Mouse (Mus musculus) left cerebral cortex, adult 9 months (tissue): ENCODE results near the gene Hoxa1.

Experiments
- DNase-seq, 2 experiments: peaks; one replicate each; pipeline ENCODE4 v3.0.0; 2022; ENCODE audit warnings: low spot score in 2 of 2

Gene Hoxa1

DNA sequence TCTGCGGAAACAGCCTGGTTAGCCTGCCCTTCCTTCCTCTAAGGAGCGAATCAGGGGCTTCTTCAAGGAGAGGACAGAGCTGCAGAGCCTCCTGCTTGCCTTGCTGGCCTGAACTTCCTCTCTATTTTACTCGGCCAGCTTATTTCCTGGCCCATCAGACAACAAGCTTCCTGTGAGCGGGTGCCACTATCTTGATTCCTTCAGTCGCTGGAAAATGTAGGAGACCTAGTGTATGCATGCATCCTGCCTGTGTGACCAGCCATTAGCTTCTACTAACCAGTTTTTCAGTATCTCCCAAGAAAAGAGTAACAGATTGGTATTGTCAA lies 12.7 kb upstream of the Hoxa1 start:
- DNase-seq, result no peak

DNA sequence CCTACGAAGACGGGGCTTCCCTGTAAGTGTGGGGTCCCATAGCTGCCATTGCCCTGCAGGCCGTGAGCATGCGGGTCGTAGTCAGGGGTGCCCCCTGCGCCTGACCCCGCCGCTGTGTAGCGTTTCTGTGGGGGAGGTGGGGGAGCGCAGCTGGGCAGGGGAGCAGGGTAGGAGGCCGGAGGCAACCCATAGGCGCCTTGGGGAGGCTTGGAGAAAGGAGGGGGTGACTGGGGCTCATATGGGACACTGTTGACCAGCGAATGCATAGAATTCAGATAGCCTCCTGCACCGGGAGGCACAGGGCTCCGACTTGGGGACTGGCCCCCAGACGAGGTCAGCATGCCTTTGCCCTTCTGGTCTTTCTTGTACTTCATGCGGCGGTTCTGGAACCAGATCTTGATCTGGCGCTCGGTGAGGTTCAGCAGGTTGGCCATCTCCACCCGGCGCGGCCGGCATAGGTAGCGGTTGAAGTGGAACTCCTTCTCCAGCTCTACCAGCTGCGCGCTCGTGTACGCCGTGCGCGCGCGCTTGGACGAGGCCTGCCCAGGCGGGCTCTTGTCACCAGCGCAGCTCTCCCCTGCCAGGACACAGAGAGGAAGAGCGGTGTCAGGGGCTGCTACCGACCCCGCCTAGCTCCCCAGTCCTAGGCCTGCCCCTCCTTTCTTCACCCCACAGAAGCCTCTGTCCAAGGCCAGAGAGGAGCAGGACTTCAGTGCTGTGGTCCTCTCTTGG lies 12.2 kb upstream of the Hoxa1 start:
- no peak for DNase-seq

DNA sequence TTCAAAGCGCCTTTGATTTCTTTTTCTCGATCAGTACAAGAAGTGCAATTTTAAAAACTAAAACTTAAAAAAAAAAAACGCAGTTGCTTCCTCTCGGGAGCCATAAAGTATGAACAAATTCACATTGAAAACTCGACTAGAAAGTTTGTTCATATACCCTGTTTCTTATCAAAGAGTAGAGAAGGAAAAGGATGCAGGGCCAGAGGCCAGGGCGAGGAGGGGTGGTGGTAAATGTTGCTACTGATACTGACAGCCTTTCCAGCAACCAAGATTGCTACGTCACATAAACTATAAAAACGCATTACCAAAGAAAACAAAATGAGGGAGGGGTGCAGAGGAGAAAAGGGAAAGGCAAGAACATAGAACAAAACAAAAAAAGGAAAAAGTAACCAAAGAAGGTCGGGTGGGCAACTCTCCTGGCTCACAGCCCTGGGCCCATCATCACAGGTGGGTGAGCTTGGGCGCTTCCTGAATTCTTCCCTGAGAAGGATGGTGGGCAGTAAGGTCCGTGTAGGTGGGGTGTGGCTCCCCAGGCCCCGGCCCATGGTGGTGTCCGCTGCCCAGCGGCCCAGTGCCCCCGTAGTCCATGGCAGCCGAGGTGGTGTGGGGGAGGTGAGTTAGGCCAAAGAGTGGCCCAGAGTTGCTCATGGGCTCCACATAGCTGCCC lies 11.5 kb upstream of the Hoxa1 start:
- no peak for DNase-seq

DNA sequence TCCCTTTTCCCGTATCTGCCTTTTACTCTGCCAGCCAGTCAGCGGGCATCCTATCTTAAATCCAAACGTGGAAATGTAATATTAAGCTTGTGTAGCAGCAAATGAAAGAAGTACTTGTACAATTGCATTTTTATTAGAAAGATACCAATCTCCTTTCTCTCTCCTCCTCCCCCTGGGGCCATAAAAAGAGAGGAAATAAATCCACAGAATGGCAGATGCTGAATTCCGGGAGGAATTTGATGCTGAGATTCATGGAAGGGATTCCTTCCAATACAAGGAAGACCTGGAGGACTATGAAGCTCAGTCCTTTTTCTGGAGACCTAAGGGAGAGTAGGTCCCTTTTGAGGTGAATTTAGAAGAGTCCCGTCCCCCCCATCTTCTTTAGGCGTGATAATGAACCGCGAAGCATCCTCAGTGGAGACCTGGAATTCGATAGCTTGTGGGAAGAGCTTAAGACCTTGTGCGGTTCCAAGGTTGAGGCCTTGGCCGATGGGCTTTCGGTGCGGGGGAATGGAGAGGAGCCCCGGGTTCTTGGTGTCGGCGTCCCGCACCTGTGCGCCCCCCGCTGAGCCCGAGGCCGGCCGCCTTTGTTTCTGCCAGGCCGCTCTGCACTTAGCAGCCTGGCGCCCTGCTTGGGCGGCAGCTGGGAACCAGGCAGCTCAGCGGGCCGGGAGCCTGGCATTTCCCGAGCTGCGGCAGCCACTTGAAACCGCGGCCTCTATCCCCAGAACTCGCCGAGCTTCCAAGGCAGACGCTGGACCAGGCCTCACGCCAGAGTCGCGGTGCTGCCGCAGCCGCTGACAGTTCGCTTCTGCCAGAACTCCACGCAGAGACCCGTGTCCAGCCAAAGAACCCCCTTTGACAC lies 10.3 kb upstream of the Hoxa1 start:
- no peak for DNase-seq

DNA sequence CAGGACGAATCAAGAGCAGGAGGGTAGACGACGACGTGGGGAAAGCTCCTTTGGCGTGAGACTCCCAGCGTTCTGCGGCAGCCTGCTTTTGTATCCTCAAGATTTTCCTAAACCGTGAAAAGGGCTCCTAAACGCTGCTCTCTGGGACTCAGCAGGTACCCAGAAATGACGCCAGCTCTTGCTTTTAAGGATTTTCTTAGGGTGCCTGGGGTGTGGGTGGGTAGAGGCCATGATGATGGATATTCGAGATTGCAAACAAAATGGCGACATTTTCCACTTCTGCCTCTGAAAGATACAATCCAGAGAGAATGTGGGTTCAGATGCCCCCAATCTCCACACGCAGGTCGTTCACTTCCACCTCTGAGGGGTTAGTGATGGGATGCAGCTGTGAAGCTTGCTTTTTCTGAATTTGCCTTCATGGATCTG lies 9.6 kb upstream of the Hoxa1 start:
- no peak for DNase-seq

DNA sequence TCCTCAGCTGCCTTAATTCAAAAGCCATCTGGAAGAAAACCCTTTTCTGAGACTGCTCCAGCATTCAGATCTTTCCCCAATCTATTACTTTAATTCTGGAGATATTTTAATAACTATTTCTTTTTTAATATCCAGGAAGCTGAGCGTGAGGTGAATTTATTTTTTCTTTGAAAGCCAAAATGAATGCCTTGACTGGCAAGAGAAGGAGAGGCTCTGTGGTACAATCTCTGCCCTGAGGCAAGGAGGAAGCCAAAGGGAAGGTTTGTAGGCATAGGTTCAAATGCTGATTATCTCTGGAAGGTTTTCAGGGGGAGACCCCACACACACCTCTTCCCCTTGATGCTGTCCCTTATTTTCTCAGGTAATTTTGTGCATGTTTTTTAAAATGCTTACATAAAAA lies 9.1 kb upstream of the Hoxa1 start:
- no peak for DNase-seq

DNA sequence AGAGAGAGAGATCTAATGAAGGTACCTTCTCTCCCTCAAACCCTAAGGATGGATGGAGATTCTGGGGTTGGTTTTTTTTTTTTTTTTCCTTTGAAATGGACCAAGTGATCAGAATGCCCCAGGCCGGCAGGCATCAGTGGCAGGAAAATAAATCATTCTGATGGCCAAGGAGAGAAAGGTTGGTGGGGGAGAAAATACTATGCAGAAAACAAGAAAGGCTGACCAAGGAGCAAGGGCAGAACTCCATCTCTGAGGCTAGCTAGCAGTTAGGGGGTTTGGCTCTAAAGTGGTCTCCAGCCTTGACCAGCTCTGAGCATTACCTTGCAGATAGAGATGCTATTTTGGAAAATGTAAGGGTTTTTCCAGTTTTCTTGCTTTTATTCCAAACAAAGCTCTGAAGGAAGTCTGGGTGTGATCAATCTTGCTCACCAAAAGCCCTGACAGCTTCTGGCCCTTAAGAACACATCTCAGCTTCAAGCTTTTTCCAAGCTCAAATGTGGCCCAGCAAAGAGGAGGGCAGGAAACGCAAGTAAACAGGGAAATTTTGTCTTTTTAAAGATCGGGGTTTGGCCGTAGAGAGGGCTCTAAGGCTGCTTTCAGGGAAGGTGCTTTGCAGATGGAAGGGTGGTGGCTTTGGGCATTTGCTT lies 8.4 kb upstream of the Hoxa1 start:
- no peak for DNase-seq

DNA sequence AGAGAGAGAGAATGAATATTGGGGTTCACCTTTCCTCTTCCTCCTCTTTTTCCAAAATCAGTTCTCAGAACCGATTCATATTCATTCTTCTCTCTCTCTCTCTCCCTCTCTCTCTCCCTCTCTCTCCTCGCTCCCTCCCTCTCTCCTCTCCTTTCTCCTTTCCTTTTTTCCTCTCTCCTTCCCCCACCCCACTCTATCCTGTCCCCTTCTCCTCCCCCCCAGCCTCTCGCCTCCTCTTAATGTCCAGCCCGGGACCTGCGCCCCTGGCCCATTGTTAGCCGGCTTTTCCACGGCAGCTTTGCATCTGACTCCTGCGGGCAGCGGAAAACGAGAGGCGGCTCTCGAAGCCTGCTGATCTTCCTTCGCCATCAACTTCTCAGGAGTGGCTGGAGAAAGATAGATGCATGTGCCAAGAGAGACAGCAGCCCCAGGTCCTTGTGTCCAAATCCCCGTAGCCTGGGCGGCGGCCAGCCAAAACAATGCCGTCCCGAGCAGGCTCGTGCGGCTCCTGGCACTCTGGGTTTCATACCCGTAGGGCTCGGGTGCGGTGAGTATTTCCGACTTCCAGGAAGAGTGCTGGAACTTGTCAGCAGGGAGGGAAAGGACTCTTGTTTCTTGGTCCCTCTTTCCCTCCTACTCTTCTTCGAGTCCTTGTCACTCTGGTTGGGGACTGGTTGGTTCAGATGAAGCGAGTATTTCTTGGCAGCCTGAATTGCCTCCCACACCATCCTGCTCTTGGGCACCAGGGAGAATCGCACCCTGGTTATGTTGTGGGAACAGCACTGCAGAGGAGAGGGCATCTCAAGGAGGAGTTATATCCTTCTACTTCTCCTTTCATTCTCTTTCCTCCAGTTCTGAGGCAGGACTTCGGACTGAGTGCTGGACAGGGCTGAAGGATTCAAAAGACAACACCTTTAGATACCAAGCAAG lies 7.6 kb upstream of the Hoxa1 start:
- DNase-seq, result no peak

DNA sequence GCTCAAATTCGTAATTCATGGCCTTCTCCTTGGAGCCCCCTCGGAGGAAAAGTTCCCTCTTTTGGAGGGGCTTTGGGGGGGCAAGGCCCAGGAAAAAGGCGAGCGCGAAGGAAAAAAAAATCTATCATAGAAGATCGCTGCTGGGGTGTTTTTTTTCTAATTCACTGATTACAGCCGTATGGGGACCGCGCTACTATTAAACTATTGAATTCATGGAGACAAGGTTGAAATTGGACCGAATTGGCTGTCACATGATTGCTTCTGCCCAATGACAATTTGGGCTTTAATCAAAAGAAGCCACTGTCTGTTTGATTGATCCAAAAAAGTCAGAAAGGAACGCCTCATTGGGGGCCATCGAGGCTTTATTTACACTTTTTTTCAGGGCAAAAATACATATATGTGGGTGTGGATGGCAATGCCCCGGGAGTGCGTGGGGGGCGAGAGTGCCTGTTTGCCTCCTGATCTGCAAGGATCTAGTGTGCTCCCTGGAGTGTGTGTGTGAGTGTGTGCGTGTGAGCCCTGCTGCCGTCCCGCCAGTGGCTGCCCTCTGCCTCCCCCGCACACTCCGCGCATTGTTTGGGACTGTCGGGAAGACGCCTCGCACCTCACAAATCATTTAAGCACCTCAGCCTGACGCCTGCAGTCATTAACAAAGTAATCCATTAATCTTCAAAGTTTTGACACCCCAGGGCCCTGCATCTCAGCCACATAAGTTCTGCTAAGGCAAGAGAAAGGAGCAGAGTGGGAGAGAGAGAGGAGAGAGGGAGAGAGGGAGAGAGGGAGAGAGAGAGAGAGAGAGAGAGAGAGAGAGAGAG lies 6.7 kb upstream of the Hoxa1 start, which contains the start of gene Hoxa2:
Gene Hoxa2, minus strand, starts transcription at position 206 of the 815 bp plus-strand sequence.
- DNase-seq, result no peak

DNA sequence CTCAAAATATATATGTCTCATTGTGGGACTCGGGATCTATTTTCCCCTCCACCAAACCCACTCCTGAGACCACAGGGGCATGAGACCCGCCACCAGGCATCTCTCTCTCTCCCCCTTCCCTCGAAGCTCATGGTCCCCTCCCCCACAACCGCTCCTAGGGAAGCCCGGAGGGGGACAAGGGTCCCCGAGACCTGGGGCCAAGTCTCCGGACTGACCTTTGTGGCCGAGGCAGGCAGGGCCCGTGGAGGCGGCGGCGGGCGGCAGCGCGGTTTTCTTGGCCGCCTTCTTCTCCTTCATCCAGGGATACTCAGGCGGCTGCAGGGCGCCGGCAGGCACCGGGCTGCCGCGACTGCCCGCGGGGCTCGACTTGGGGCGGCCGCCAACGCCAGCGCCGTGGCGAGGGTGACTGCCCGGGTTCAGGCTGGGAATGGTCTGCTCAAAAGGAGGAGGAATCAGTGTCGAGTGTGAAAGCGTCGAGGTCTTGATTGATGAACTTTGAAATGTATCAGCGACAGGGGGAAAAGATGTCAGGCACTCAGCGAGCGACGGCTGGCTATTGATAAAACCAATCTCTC lies 6.0 kb upstream of the Hoxa1 start:
- DNase-seq, result no peak

DNA sequence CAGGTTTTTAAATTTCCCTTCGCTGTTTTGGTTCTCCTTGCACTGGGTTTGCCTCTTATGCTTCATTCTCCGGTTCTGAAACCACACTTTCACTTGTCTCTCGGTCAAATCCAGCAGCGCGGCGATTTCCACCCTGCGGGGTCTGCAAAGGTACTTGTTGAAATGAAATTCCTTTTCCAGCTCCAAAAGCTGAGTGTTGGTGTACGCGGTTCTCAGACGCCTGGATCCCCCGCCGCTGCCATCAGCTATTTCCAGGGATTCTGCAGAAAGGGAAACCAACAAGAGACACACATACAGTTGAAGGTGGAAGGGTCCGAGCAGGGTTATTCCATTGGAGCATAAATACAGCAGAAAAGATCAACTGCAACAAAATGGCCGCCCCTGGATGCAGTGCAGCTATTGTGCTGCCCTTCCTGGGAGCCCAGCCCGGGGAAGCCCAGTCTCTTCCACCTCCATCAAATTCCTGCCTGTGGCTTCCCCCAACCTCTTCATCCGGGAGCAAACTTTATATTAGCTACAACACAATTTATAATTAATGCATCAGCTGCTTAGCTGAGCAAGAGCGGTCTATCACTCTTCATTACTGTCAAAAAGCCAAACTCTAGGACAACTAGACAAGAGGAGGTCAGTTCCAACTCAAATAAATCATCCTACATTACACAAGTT lies 5.4 kb upstream of the Hoxa1 start:
- no peak for DNase-seq

DNA sequence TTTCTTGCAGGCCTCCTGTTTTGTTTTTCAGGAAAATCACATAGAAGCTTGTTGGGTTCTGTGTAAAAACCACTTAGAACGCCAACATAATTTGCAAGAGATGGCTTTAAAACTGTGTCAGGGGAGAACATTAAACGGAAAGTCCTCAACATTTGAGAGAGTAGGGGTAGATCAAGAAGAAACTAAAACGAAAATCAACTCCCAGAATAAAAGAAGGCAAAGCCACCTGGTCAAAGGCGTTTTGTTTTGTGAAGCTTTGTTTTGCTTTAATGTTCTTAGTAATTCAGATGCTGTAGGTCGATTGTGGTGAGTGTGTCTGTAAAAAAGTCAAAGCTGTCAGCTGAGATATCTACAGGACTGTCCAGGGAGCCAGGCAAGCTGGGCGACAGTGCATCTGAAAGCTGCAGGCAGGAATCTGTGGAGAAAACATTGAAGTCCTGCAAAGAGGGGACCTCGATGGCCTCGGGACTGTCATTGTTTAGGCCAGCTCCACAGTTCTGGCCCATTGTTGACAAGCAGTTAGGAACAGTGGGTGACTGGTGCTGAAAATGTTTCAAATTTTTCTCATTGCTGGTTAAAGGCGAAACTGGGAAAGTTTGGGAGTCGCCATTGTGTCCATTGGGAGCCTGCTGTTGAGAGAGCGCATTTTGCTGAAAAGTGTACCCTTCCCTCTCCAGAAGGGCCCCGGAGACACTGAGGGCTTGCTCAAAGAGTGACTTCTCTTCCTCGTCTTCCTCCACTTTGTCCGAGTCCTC lies 4.7 kb upstream of the Hoxa1 start:
- no peak for DNase-seq

DNA sequence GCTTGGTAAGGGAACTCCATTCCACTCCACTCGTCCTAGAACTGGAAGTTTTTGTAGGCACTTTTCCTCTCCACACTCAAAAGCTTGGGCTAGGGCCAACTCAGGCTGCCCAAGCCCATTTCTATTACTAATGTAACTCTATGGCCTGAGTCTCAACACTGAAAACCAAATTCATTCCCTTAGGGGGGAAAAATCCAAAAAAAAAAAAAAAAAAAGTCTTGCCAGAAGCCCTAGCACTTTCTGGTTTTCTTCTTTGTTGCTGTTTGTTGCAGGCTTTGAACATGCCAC lies 3.9 kb upstream of the Hoxa1 start:
- DNase-seq, result no peak

DNA sequence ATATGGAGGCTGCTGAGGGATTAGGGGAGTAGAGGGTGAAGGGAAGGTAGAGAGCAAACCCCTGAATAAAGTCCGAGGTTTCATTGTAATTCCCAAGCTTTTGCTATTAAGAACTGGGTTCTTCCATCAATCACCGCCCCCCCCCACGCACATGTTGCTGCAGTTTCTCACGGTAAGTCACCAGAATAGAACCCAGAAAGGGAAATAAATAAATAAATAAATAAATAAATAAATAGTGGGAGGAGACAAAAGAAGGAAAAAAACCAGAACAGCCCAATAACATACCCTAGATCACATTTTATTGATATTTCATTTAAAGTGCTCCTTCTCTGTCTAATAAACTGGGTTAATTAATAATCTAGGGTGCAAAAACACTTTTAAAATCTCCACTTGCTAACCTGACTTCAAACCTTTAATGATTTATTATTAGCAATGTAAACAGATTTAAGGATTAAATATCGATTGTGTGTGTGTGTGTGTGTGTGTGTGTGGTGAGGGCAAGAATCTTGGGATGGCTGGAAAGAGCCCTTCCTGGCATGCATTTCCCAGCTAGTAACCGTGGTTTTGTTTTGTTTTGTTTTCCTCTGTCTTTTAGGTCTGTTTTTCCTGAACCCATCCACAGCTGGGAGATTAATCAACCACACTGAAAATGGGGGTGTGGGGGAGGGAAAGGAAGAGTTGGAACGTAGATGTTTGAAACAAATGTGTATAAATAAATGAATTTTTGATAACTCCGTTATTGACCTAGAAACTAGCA lies 3.4 kb upstream of the Hoxa1 start:
- no peak for DNase-seq

DNA sequence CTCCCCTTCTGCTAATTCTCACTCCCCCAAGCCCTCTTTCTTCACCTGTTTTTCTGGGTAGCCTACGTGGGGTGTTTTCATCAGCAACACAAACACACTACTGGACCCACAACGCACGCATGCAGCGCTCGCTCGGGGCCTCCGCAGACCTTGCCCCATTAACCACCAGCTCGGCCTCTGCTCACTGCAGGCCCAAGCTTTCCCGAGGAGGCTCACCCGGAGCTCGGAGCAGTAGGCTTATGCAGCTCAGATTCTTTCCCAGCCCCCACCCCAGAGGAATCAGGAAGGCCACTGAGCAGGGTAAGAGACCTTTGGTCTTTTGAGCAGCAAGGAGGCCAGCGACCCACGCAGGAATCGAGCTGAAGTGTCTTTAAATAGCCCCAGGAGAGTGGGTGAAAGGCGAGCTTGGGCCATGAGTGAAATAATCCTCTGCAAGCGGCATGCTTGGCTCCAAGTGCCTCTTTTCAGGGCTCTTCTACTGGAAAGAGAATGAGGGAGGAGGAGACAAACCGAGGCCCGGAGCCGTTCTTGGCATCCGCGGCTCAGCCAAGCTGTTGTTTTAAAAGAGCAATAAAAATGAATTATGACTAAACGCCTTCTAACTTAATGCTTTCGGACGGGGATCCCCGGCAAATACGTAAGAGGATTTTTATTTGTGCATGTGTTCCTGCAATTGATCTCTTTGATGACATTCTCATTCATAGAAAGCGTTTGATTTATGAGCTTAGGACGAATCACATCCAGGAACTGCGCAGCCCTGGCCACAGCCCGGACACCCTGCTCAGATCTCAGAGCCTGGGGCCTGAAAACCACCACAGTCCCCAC lies 2.6 kb upstream of the Hoxa1 start:
- DNase-seq, result no peak

DNA sequence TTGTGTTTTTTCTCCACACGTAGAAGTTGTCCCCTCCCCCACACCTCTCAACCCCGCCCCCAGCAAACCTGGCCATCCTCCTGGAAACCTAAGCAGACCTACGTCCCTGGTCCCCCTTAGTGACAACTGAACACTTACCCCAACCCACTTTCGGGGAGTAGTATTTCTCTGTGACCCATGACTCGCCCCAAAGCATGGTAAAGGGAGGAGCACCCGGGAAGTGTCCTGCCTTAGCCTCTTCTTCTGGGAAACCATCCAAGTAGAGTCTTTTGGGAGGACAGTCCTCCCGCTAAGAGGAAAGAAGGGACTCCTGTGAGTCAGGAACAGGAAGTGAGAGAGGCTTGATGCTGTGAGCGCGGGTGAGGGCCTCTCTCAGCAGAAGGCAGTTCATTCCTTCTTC lies 1.9 kb upstream of the Hoxa1 start:
- no peak for DNase-seq

DNA sequence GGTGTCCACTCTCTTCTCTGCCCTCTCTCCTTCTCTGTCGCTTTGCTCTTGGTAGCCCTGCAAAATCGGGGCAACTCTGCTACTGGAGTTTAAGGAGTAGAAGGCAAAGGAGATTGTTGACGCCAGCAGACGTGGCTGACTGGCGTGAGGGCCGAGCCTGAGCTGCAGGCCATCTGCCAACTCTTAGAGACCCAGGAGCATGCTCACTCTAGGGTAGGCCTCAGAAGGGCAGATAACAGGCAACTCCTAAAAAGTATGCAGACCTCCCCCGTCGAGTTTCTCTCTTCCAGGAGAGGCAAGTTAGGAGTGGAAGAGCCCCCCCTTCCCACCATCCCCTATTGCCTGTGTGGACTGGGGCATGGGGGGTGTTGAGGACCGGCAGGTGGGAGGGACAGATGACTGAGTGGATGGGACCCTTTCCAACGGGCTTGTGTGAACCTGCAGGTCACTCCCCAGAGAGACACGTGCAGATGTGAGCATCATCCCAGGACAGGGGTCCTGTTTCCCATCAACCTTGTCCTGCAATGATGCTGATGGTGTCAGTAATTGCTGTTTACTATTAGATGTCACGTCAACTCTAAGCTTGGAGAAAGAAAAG lies 1.1 kb upstream of the Hoxa1 start:
- no peak for DNase-seq
